Comparison of ENCODE assay signal across 10 mouse cellular contexts in the genomic region with DNA sequence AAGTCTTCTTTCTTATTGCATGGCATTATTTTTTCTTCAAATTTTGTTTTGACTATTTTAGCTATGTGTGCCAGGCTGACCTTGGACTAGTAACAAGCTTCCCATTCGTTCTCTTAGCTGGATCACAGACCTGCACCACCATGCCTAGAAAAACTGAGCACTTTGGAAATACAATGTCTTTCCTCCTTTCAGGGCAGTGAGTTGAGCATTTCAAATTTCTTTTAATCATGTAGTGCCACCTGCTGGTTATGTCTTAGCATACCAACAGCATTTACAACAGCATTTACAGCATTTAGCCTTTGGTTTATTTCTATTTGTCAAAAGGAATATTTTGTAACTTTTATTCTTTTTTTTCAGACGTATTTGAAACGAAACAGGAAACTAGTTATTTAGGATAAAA. TPM values are rescaled to one million over a fixed set of nuclear protein-coding genes. Genes with fewer than 3 reads are reported as not detected.
DNase-seq lines count a peak whose midpoint lies in the region; ATAC-seq and TF ChIP-seq lines count a peak whose summit lies in the region.
"Had no signal": no experiment of that assay in that cellular context is flagged by ENCODE, and none has a peak within 500 bp of the region (broad histone marks: within the 10 kb centered on the region; RNA-seq: fewer than 3 reads in every experiment).

No protein-coding gene starts in this region.

- no peak overlapping the region for H3K4me3 ChIP-seq in ES-E14 (ENCODE audit: insufficient read depth in 1 of 2, low read depth in 1 of 2, low read length in 2 of 2, poor library complexity in 1 of 2, severe bottlenecking in 1 of 2)
- H3K4me3 ChIP-seq: embryonic facial prominence, embryonic 12.5 days; limb, embryonic 15.5 days had no signal

- 0 out of 2 replicates have a peak, but pooled peaks have one; percentile 37 for ATAC-seq in granulocyte monocyte progenitor cell, adult 5-6 weeks (replicated peaks; ENCODE audit: poor library complexity, severe bottlenecking)

- no peaks in the 10 kb centered on the region for H3K4me1 ChIP-seq in ES-E14 (ENCODE audit: control insufficient read depth in 2 of 2, insufficient read depth in 2 of 2, low read length in 2 of 2, poor library complexity in 1 of 2)
- H3K4me1 ChIP-seq: embryonic facial prominence, embryonic 12.5 days; limb, embryonic 15.5 days had no signal

- peak; percentile 49 for DNase-seq in kidney, adult 9 months
- DNase-seq in kidney, adult 11 months: no peak
- DNase-seq in ES-E14 (ENCODE audit: low read depth, low spot score): peak; percentile 15
- DNase-seq in c-Kit-positive CD71-positive TER-119-positive erythroid progenitor cells, embryonic 14.5 days (ENCODE audit: low spot score): peak; percentile 22
- peak; percentile 49 for DNase-seq in lung, postnatal 36 days
- DNase-seq in testis, postnatal 14 days (ENCODE audit: low spot score): no peak
- no peak for DNase-seq in right cerebral cortex, postnatal 25 days

- H3K36me3 ChIP-seq in ES-E14 (ENCODE audit: control insufficient read depth, insufficient read depth, low read length, poor library complexity, severe bottlenecking): no peaks in the 10 kb centered on the region
- H3K36me3 ChIP-seq: embryonic facial prominence, embryonic 12.5 days; limb, embryonic 15.5 days had no signal

- no peaks in the 10 kb centered on the region for H3K9me3 ChIP-seq in ES-E14 (ENCODE audit: control insufficient read depth, insufficient read depth, low read depth, low read length)
- H3K9me3 ChIP-seq: embryonic facial prominence, embryonic 12.5 days; limb, embryonic 15.5 days had no signal

- H3K27ac ChIP-seq in ES-E14 (ENCODE audit: insufficient read depth, low read depth, low read length, poor library complexity, severe bottlenecking): no peak overlapping the region
- H3K27ac ChIP-seq: embryonic facial prominence, embryonic 12.5 days; limb, embryonic 15.5 days had no signal

- H3K9ac ChIP-seq in ES-E14 (ENCODE audit: insufficient read depth, low read depth, low read length, poor library complexity, severe bottlenecking): no peak overlapping the region
- H3K9ac ChIP-seq: embryonic facial prominence, embryonic 12.5 days; limb, embryonic 15.5 days had no signal

- in situ Hi-C loops in ES-E14 (cut with MboI; ENCODE audit: low sequenced_read_pairs in 2 of 2, unreplicated experiment in 2 of 2): loop anchor here (25.0 kb wide), 1 partner anchor 643 kb away; no protein-coding TSS in a partner anchor

TF ChIP-seq in ES-E14, 5 proteins besides CTCF, POLR2A, EP300 and RAD21:
- no peak for TF ChIP-seq MAFK (IDR thresholded peaks at IDR 0.05; ENCODE audit: insufficient read depth, low read depth, low read length)
- no peak for TF ChIP-seq HCFC1 (IDR thresholded peaks at IDR 0.05; ENCODE audit: borderline replicate concordance, insufficient read depth, low read length)
- TF ChIP-seq ZC3H11A (IDR thresholded peaks at IDR 0.05; ENCODE audit: borderline replicate concordance, low read depth, low read length): peak; percentile 62

RNA-seq across cellular contexts. Expression of gene Pign, which starts 33.0 kb away (rescaled TPM):
- 52.8 and 56.3 TPM in 2 replicates for total RNA-seq in ES-E14 (2012; rRNA removed)
- 32.3 and 37.1 TPM in 2 replicates for total RNA-seq in granulocyte monocyte progenitor cell, adult 5-6 weeks (2014; fragmentation: Nextera tagmentation)
- 44.3 and 53.0 TPM in 2 replicates for total RNA-seq in granulocyte monocyte progenitor cell, adult 5-6 weeks (2017)

RNA-seq across cellular contexts. Expression of gene Relch, which starts 33.2 kb away (rescaled TPM):
- total RNA-seq in ES-E14 (2012; rRNA removed): 40.1 and 45.1 TPM in 2 replicates
- 43.4 and 62.6 TPM in 2 replicates for total RNA-seq in granulocyte monocyte progenitor cell, adult 5-6 weeks (2014; fragmentation: Nextera tagmentation)
- 29.4 and 46.9 TPM in 2 replicates for total RNA-seq in granulocyte monocyte progenitor cell, adult 5-6 weeks (2017)

Comparison
In these comparisons a context has a peak if more than half of its experiments do, and no peak if none do; other contexts are left out.
1. DNase-seq: peak in kidney, adult 9 months (single experiment), ES-E14 (single experiment), c-Kit-positive CD71-positive TER-119-positive erythroid progenitor cells, embryonic 14.5 days (single experiment) and lung, postnatal 36 days (single experiment); none in kidney, adult 11 months (single experiment), testis, postnatal 14 days (single experiment) and right cerebral cortex, postnatal 25 days (single experiment).